Mouse (Mus musculus) CH12.LX (cell line): ENCODE measurements around the gene Ddx27.

Source experiments
- CTCF ChIP-seq, 2 experiments: IDR thresholded peaks in 1 of 2; conservative IDR thresholded peaks in 1 of 2; 2 replicates each; pipeline ENCODE4 v1.5.1; 2011 to 2012; ENCODE audit warnings: low read depth in 2 of 2, low read length in 2 of 2, improper control_type of control experiment in 1 of 2, inconsistent platforms in 1 of 2, mild to moderate bottlenecking in 1 of 2, moderate library complexity in 1 of 2
- EP300 ChIP-seq: IDR thresholded peaks from 2 replicates; pipeline ENCODE4 v1.6.1; 2011; ENCODE audit warnings: low read length, improper control_type of control experiment
- MAFK ChIP-seq: IDR thresholded peaks from 2 replicates; pipeline ENCODE4 v1.6.1; 2011; ENCODE audit warnings: low read length, improper control_type of control experiment; ENCODE audit not compliant: insufficient replicate concordance
- MEF2A ChIP-seq: IDR thresholded peaks from 2 replicates; pipeline ENCODE4 v1.6.1; 2014; ENCODE audit warnings: low read depth, mild to moderate bottlenecking, inconsistent platforms, low read length, improper control_type of control experiment, borderline replicate concordance
- MXI1 ChIP-seq: IDR thresholded peaks from 2 replicates; pipeline ENCODE4 v1.6.1; 2011; ENCODE audit warnings: mild to moderate bottlenecking, low read depth, low read length, improper control_type of control experiment
- POLR2A ChIP-seq: IDR thresholded peaks from 2 replicates; pipeline ENCODE4 v1.6.1; 2011; ENCODE audit warnings: low read depth, mild to moderate bottlenecking, improper control_type of control experiment, low read length
- UBTF ChIP-seq: IDR thresholded peaks from 2 replicates; pipeline ENCODE4 v1.6.1; 2012; ENCODE audit warnings: low read depth, mild to moderate bottlenecking, inconsistent platforms, low read length, improper control_type of control experiment, moderate library complexity
- ZKSCAN1 ChIP-seq: IDR thresholded peaks from 2 replicates; pipeline ENCODE4 v1.6.1; 2012; ENCODE audit warnings: low read depth, inconsistent platforms, low read length, improper control_type of control experiment, borderline replicate concordance

DNA sequence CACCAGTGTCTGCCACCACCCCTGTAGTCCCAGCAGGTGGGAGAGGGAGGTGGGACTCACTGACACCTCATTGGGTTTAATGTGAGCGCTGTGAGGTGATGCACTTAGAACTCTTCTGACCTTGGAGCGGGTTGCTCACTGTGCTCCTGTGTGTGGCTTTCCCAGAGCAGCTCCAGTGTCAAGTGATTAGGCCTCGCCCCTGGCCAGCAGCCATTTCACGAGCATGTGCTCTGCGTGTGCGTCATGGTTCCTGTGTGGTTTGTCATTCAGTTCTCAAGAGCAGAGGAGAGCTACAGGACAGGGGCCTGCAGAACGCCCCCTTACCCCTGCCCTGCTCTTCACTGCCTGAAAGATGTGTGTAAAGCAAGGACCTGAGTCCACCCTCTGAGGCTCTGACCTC is 13.6 kb downstream of the Ddx27 start:
- no peak for TF ChIP-seq POLR2A
- no peak for TF ChIP-seq MAFK
- TF ChIP-seq ZKSCAN1 = no peak
- no peak for TF ChIP-seq CTCF (conservative IDR thresholded peaks at IDR 0.05 in 1 of 2, IDR thresholded peaks at IDR 0.05 in 1 of 2; ENCODE audit: low read depth in 2 of 2, low read length in 2 of 2)
- TF ChIP-seq MEF2A = no peak
- TF ChIP-seq EP300 = no peak
- TF ChIP-seq MXI1 = no peak
- TF ChIP-seq UBTF = no peak
